Mouse (Mus musculus) liver, embryonic 14.5 days (tissue): ENCODE measurements around the gene Cd200r1. TPM values are rescaled to one million over a fixed set of nuclear protein-coding genes. Genes with fewer than 3 reads are reported as not detected.

Experiments used
- ATAC-seq: fragments of 200-750 bp; cut with Nextera tagmentation; 2 replicates; pipeline ENCODE4 v1.8.0; 2017; ENCODE audit warnings: moderate number of reproducible peaks, mild to moderate bottlenecking, moderate library complexity; ENCODE audit not compliant: insufficient read depth
- DNase-seq, 3 experiments: peaks; one replicate each; pipeline ENCODE4 v3.0.0-alpha.2; 2012 to 2013; ENCODE audit warnings: low read depth in 3 of 3, low spot score in 3 of 3
- H3K27ac ChIP-seq: fragments of 300-500 bp; sonication (generic); 2 replicates; pipeline ENCODE4 v1.5.1; 2014; ENCODE audit warnings: moderate library complexity, mild to moderate bottlenecking, control low read depth, inconsistent platforms
- H3K27me3 ChIP-seq: fragments of 300-500 bp; sonication (generic); 2 replicates; pipeline ENCODE4 v1.6.1; 2014; ENCODE audit warnings: mild to moderate bottlenecking, low read length, moderate library complexity; ENCODE audit not compliant: control insufficient read depth, insufficient read depth
- H3K36me3 ChIP-seq: fragments of 300-500 bp; sonication (generic); replicated peaks from 2 replicates; pipeline ENCODE4 v1.6.1; 2014; ENCODE audit warnings: low read depth; ENCODE audit not compliant: control insufficient read depth, insufficient read depth
- H3K4me1 ChIP-seq, 2 experiments: fragments of 200-500 bp in 1 of 2; fragments of 300-500 bp in 1 of 2; sonication (generic) in 1 of 2; replicated peaks; 2 replicates each; pipeline ENCODE4 v1.6.1; 2012 to 2014; ENCODE audit warnings: antibody characterized with exemption in 1 of 2, inconsistent platforms in 1 of 2, low read length in 1 of 2; ENCODE audit not compliant: control insufficient read depth in 2 of 2, insufficient read depth in 2 of 2
- H3K4me2 ChIP-seq: fragments of 300-500 bp; sonication (generic); 2 replicates; pipeline ENCODE4 v1.6.1; 2014; ENCODE audit warnings: low read depth, mild to moderate bottlenecking, control low read depth, moderate library complexity
- H3K4me3 ChIP-seq, 2 experiments: fragments of 200-500 bp in 1 of 2; fragments of 300-500 bp in 1 of 2; sonication (generic) in 1 of 2; 2 replicates each; pipeline ENCODE4 v1.5.1; 2012 to 2014; ENCODE audit warnings: low read depth in 2 of 2, low read length in 2 of 2, mild to moderate bottlenecking in 2 of 2, control low read depth in 1 of 2, inconsistent platforms in 1 of 2, moderate library complexity in 1 of 2; ENCODE audit not compliant: insufficient read depth in 1 of 2
- H3K9ac ChIP-seq: fragments of 300-500 bp; sonication (generic); replicated peaks from 2 replicates; pipeline ENCODE4 v1.6.1; 2014; ENCODE audit warnings: mild to moderate bottlenecking, control low read depth, moderate library complexity
- H3K9me3 ChIP-seq: fragments of 300-500 bp; sonication (generic); 2 replicates; pipeline ENCODE4 v1.6.1; 2016; ENCODE audit warnings: low read length, mixed read lengths; ENCODE audit not compliant: control insufficient read depth
- CTCF ChIP-seq: IDR thresholded peaks from 2 replicates; pipeline ENCODE4 v1.5.1; 2016; ENCODE audit warnings: antibody characterized with exemption, low read depth, control low read depth
- EP300 ChIP-seq: IDR thresholded peaks from 2 replicates; pipeline ENCODE4 v1.6.1; 2016; ENCODE audit warnings: antibody characterized with exemption, low read depth
- WGBS: fragments of 180-500 bp; shearing (Covaris S2); extraction: QIAGEN DNeasy Blood & Tissue Kit; methylation state at CpG from one replicate; pipeline ENCODE4 v1.1.7; 2014; ENCODE audit not compliant: insufficient replicate concordance; 5-methylcytosine and 5-hydroxymethylcytosine counted together
- polyA plus RNA-seq, 2 experiments: library from polyadenylated mRNA; depleted of rRNA in 1 of 2; stranded (reverse) in 1 of 2; unstranded in 1 of 2; fragments of >200 nt; fragmentation: Nextera tagmentation in 1 of 2; extraction: Ambion mirVana in 1 of 2; gene quantifications; 2 replicates each; pipeline versions ENCODE4 v1.2.1 to v1.2.3; 2012 to 2014

Gene Cd200r1
- polyA plus RNA-seq, 2 experiments, result 2.1 to 3.4 TPM

GRCm38 (mm10) chr16:44720518-44720917 lies 45.0 kb upstream of the Cd200r1 start:
- peak; percentile 55 for TF ChIP-seq CTCF
- TF ChIP-seq EP300, result no peak
- no peak overlapping the region for H3K4me3 ChIP-seq

DNA sequence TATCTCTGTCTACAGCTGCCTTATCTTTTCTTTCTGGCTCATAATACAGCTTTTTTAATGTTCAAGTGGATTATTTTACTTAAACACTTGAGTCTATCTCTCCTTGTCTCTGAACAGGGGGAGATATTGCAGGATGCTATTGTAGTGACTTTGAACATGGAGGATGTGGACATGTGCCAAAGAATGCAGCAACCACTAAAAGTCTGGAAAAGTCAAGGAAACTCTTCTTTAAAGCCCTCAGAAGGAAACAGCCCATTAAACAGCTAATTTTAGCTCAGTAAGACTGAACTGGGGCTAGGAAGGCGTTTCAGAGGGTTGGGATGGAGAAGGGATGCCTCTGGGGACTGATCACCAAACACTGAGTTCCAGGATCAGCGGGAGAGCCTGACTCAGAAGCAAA lies 42.9 kb upstream of the Cd200r1 start:
- ATAC-seq, result no peak
- H3K36me3 ChIP-seq, result peaks cover 3% of the 10 kb centered on the region; the same call in 1 of the 2 replicates
- H3K4me1 ChIP-seq, result peaks cover 4 to 16% of the 10 kb centered on the region in 2 experiments
- no peak overlapping the region for H3K27ac ChIP-seq
- TF ChIP-seq EP300 (no peak), CTCF (no peak)
- H3K4me2 ChIP-seq, result no peak overlapping the region
- no peaks in the 10 kb centered on the region for H3K27me3 ChIP-seq
- WGBS, result 61% methylated on average over 2 of the region's 2 CpGs
- H3K9ac ChIP-seq, result no peak overlapping the region
- H3K4me3 ChIP-seq, result no peak overlapping the region
- H3K9me3 ChIP-seq, result no peaks in the 10 kb centered on the region
- DNase-seq, result no peak

More at GRCm38 (mm10) chr16:44720518-44720917, 45.0 kb upstream of the Cd200r1 start:
- H3K4me1 ChIP-seq, result peaks cover 4 to 13% of the 10 kb centered on the region in 2 experiments
- no peaks in the 10 kb centered on the region for H3K36me3 ChIP-seq
- no peak overlapping the region for H3K4me2 ChIP-seq
- ATAC-seq (no peak), DNase-seq (no peak)
- no peak overlapping the region for H3K27ac ChIP-seq
- H3K27me3 ChIP-seq, result no peaks in the 10 kb centered on the region
- 58% methylated on average over 3 of the region's 3 CpGs for WGBS
- no peak overlapping the region for H3K9ac ChIP-seq
- H3K9me3 ChIP-seq, result no peaks in the 10 kb centered on the region

- DNase-seq, result peak; percentile 72 to 81 (median 74)
- H3K4me2 ChIP-seq, result peak within 1 kb of the TSS; percentile 95
- no peaks in the 10 kb centered on the region for H3K27me3 ChIP-seq
- H3K27ac ChIP-seq, result peak within 1 kb of the TSS; percentile 69
- H3K4me3 ChIP-seq, result peak within 1 kb of the TSS; percentile 87 to 96
- ATAC-seq, result peak; percentile 99
- no peaks in the 10 kb centered on the region for H3K9me3 ChIP-seq
- under 1% methylated on average over 64 of the region's 64 CpGs for WGBS
- H3K4me1 ChIP-seq, result peaks cover 4 to 16% of the 10 kb centered on the region in 2 experiments
- H3K9ac ChIP-seq, result peak within 1 kb of the TSS; percentile 85
- peaks cover 3% of the 10 kb centered on the region; the same call in 1 of the 2 replicates for H3K36me3 ChIP-seq
- TF ChIP-seq CTCF, result no peak
These were observed 41.3 kb upstream of the Cd200r1 start, which contains the start of gene Nepro for GRCm38 (mm10) chr16:44724083-44724787. Nepro (plus strand) TSS chr16:44724301.

DNA sequence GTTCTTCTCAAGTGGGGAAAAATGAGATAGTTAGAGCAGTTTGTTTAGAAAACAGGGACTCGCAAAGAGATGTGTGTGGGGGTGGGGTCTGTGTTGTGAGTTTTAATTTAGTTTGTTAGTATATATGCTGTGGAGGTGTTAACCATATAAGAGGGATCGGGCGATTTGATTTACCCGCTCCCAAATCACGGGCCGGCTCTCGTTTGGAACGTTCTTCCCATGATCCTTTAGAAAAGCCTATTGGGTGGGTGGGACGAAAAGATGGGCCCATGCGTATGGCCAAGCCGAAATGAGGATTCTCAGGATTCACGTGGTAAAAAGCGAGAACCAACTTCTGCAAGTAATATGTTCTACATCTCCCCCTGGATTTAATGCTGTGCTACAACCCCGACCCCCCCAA lies 40.7 kb upstream of the Cd200r1 start:
- peaks cover 4 to 16% of the 10 kb centered on the region in 2 experiments for H3K4me1 ChIP-seq
- DNase-seq, result no peak
- H3K27me3 ChIP-seq, result no peaks in the 10 kb centered on the region
- peak overlapping the region; percentile 95 for H3K4me2 ChIP-seq
- TF ChIP-seq EP300, result no peak
- TF ChIP-seq CTCF, result no peak
- H3K9ac ChIP-seq, result peak overlapping the region; percentile 85
- peak overlapping the region; percentile 87 to 96 for H3K4me3 ChIP-seq
- peak overlapping the region; percentile 69 for H3K27ac ChIP-seq
- WGBS, result under 1% methylated on average over 14 of the region's 14 CpGs
- ATAC-seq, result no peak
- H3K9me3 ChIP-seq, result no peaks in the 10 kb centered on the region
- H3K36me3 ChIP-seq, result peaks cover 8% of the 10 kb centered on the region

DNA sequence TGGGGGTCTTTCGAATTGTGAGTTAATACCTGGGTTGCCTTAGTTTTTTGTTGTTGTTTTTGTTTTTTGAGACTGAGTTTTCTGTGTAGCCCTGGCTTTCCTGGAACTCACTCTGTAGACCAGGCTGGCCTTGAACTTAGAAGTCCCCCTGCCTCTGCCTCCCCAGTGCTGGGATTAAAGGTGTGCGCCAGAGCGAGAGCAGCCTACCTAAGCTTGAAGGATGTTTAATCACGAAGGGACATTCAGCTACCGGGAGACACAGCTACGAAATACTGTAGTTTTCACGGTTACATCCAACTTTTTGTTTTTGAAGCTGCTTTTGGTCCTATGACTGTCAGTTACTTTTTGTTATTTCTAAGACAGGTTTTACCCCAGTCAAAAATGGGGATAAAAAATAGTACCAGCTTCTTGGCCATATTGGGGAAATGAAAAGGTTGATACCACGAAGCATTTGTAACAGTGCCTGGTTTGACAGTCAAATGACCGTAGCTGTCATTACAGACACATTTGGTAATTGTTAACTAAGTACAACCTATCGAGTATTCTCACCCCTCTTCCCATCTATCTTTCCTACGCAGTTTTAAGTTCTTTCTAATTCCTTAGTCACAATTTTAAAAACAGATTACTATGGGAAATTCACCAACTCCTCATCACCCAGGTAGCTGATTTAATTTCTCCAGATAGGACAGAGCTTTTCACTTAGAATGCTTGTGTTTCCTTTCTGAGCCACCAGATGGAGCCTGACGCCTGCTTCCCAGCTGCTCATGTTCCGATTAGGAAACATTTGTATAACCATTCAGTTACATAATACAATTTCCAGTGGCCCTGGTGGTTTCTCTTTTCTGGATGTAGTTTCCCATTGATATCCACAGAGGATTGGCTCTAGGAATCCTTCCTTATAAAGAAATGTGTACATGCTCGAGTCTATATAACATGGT lies 40.0 kb upstream of the Cd200r1 start:
- peak overlapping the region; percentile 36 to 87 for H3K4me3 ChIP-seq
- H3K4me1 ChIP-seq, result peaks cover 4 to 16% of the 10 kb centered on the region in 2 experiments
- no peaks in the 10 kb centered on the region for H3K9me3 ChIP-seq
- H3K36me3 ChIP-seq, result peaks cover 10% of the 10 kb centered on the region
- H3K9ac ChIP-seq, result peak overlapping the region; percentile 85
- DNase-seq (peak; percentile 63 to 68 (median 66)), ATAC-seq (no peak)
- TF ChIP-seq CTCF (peak; percentile 83), EP300 (no peak)
- H3K27me3 ChIP-seq, result no peaks in the 10 kb centered on the region
- peak overlapping the region; percentile 69; the same call in 1 of the 2 replicates for H3K27ac ChIP-seq
- H3K4me2 ChIP-seq, result peak overlapping the region; percentile 95
- WGBS, result 28% methylated on average over 14 of the region's 14 CpGs
